Mouse (Mus musculus) kidney, adult 2 months (tissue): ENCODE measurements around the gene Frem2. TPM values are rescaled to one million over a fixed set of nuclear protein-coding genes. Genes with fewer than 3 reads are reported as not detected.

Experiments used
- DNase-seq: peaks from one replicate; pipeline ENCODE4 v3.0.0; 2021
- H3K27ac ChIP-seq: fragments of 200-500 bp; 2 replicates; pipeline ENCODE4 v1.5.1; 2012; ENCODE audit warnings: low read depth, low read length, control low read depth, inconsistent platforms; ENCODE audit not compliant: insufficient read depth
- H3K27me3 ChIP-seq: fragments of 200-500 bp; replicated peaks from 2 replicates; pipeline ENCODE4 v1.6.1; 2012; ENCODE audit warnings: mild to moderate bottlenecking, moderate library complexity, low read length, inconsistent platforms; ENCODE audit not compliant: control insufficient read depth, insufficient read depth
- H3K36me3 ChIP-seq: fragments of 200-500 bp; 2 replicates; pipeline ENCODE4 v1.6.1; 2012; ENCODE audit warnings: mild to moderate bottlenecking, moderate library complexity, low read length, inconsistent platforms; ENCODE audit not compliant: control insufficient read depth, insufficient read depth
- H3K4me1 ChIP-seq: fragments of 200-500 bp; 2 replicates; pipeline ENCODE4 v1.6.1; 2011; ENCODE audit warnings: low read length; ENCODE audit not compliant: control insufficient read depth, insufficient read depth
- H3K4me3 ChIP-seq: fragments of 200-500 bp; 2 replicates; pipeline ENCODE4 v1.5.1; 2011; ENCODE audit warnings: mild to moderate bottlenecking, low read depth, low read length, control low read depth; ENCODE audit not compliant: insufficient read depth
- CTCF ChIP-seq: fragments of 200-500 bp; conservative IDR thresholded peaks from 2 replicates; pipeline ENCODE4 v1.5.1; 2011; ENCODE audit warnings: low read depth, mild to moderate bottlenecking, control low read depth, low read length, moderate library complexity, mixed read lengths; ENCODE audit not compliant: insufficient read depth, insufficient read length
- POLR2A ChIP-seq: fragments of 200-500 bp; IDR thresholded peaks from one replicate; pipeline ENCODE4 v1.6.1; 2011; ENCODE audit warnings: low read depth, low read length, control low read depth
- WGBS: fragments of 180-500 bp; shearing (Covaris S2); methylation state at CpG from one replicate; pipeline ENCODE4 v1.1.7; 2018; 5-methylcytosine and 5-hydroxymethylcytosine counted together
- polyA plus RNA-seq: library from polyadenylated mRNA; depleted of rRNA; stranded (reverse); fragments of >200 nt; gene quantifications from 2 replicates; pipeline ENCODE4 v1.2.3, GENCODE M21; 2012

The Frem2 gene
- polyA plus RNA-seq, 1 experiment, result 4.3 TPM

- no peak for DNase-seq
- Histone ChIP-seq H3K4me3 (no peak overlapping the region), H3K4me1 (no peaks in the 10 kb centered on the region), H3K27ac (no peak overlapping the region), H3K36me3 (no peaks in the 10 kb centered on the region; the same call in 1 of the 2 replicates), H3K27me3 (no peaks in the 10 kb centered on the region)
- TF ChIP-seq POLR2A (no peak), CTCF (no peak)
- 73% methylated on average over 8 of the region's 8 CpGs for WGBS
Observed at GRCm38 (mm10) chr3:53483414-53484059, 173.6 kb downstream of the Frem2 start.

DNA sequence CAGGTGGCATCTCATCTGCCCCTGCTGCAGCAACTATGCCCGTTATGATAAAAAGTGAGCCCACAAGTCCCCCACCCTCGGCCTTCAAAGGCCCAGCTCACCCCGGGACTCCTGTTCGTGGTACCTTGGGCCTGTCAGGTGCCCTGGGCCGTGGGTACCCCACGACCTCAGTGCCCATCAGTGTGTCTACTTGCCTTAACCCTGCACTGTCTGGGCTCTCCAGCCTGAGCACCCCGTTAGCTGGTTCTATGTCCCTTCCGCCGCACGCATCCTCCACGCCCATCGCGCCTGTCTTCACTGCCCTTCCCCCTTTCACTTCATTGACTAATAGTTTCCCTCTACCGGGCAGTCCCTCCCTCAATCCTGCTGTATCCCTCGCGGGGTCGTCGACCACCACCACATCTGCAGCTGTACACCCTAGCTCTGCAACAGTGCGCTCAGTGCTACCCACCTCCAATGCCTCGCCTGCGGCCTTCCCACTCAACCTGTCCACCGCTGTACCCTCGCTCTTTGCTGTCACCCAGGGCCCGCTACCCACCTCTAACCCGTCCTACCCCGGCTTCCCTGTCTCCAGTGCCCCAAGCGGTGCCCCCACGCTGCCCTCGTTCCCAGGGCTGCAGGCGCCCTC lies 178.6 kb downstream of the Frem2 start:
- no peaks in the 10 kb centered on the region; the same call in 1 of the 2 replicates for H3K36me3 ChIP-seq
- H3K4me3 ChIP-seq, result no peak overlapping the region
- no peak for DNase-seq
- WGBS, result 96% methylated on average over 30 of the region's 30 CpGs
- peaks cover 5% of the 10 kb centered on the region for H3K4me1 ChIP-seq
- H3K27me3 ChIP-seq, result no peaks in the 10 kb centered on the region
- no peak overlapping the region for H3K27ac ChIP-seq
- TF ChIP-seq POLR2A (no peak), CTCF (no peak)

DNA sequence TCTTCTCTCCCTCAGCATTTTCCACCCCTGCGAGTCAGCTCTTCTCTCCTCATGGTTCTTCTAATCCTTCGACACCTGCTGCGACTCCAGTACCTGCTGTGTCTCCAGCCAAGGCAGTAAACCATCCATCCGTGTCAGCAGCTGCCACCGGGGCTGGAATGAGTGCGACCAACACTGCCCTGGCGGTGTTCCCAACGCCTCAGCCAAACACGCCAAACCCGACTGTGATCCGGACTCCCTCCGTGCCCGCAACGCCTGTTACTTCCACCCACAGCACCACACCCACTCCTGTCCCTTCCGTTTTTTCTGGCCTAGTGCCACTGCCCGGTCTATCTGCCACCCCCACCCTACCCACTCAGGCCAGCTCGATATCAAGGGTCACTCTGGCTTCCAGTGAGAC lies 179.7 kb downstream of the Frem2 start:
- Histone ChIP-seq H3K27ac (no peak overlapping the region), H3K27me3 (no peaks in the 10 kb centered on the region), H3K36me3 (no peaks in the 10 kb centered on the region; the same call in 1 of the 2 replicates), H3K4me3 (no peak overlapping the region), H3K4me1 (peaks cover 9% of the 10 kb centered on the region)
- DNase-seq, result peak; percentile 94
- TF ChIP-seq POLR2A (no peak), CTCF (no peak)
- WGBS, result 30% methylated on average over 17 of the region's 17 CpGs

DNA sequence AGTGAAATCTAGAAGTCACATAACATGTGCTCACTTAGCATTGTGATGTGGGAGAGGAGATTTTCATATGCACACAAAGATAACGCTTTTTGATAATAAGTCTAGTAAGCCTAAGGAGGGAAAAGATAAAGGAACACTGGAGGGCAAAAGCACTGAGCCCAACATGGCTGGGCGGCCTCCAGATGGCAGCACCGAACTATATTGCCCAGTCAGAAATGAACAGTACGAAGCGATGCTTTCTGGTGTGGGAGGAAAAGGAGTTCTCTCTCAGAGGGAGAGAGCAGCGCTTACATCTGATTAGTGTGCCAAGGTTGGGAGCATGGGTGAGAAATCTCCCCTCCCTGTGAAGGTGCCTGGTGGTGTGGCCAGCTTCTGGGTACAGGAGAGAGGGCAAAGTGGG lies 181.3 kb downstream of the Frem2 start:
- DNase-seq, result peak; percentile 62
- Histone ChIP-seq H3K4me3 (no peak overlapping the region), H3K4me1 (peaks cover 16% of the 10 kb centered on the region), H3K36me3 (no peaks in the 10 kb centered on the region; the same call in 1 of the 2 replicates), H3K27ac (no peak overlapping the region), H3K27me3 (no peaks in the 10 kb centered on the region)
- TF ChIP-seq POLR2A, result no peak
- peak; percentile 70 for TF ChIP-seq CTCF
- WGBS, result 47% methylated on average over 6 of the region's 6 CpGs

DNA sequence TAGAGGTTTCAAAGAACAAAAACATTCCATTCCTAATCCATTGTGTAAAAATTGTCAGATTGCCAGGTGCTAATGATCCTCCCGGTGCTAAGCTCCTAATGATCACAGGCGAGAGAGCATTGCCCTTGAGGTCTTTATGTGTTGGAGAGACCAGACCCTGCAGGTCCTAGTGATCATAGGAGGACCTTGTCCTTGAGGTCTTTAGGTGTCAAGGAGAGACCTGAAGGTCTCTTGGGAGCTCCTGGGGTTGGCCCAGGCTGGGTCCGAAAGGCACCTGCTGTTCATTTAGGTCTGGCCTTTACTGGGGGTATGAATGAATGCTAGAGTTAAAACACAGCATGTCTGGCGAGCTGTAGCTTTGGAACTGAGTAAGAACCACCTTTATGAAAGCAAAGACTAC lies 183.0 kb downstream of the Frem2 start:
- Histone ChIP-seq H3K36me3 (no peaks in the 10 kb centered on the region; the same call in 1 of the 2 replicates), H3K4me1 (peaks cover 21% of the 10 kb centered on the region), H3K4me3 (no peak overlapping the region), H3K27me3 (no peaks in the 10 kb centered on the region), H3K27ac (no peak overlapping the region)
- DNase-seq, result no peak
- TF ChIP-seq CTCF (no peak), POLR2A (no peak)
- 58% methylated on average over 4 of the region's 4 CpGs for WGBS

- H3K27ac ChIP-seq, result no peak overlapping the region
- no peak for TF ChIP-seq CTCF
- H3K4me3 ChIP-seq, result no peak overlapping the region
- WGBS, result 63% methylated on average over 5 of the region's 5 CpGs
- no peaks in the 10 kb centered on the region for H3K27me3 ChIP-seq
- peak; percentile 67 for DNase-seq
- no peaks in the 10 kb centered on the region; the same call in 1 of the 2 replicates for H3K36me3 ChIP-seq
- H3K4me1 ChIP-seq, result peaks cover 28% of the 10 kb centered on the region
Observed at GRCm38 (mm10) chr3:53472061-53472460, 185.1 kb downstream of the Frem2 start.

DNA sequence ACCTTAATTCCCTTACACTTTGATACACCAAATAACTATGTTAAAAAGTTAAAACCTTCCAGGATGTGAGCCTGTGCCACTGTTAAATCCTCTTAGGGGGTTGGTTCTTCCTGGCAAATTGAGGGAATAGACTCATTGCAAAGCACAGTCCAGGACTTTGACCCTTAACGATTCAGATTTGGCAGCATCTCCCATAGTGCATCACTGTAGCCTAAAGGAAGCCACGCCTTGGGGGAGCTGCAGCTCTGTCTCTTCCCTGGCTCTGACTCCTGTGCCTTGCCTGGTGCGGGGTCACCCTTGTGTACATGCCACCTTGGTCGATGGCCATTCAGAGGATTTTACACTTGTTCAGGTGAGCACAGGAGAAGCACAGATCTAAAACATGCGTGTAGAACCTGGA lies 187.5 kb downstream of the Frem2 start:
- H3K27me3 ChIP-seq, result no peaks in the 10 kb centered on the region
- peaks cover 34% of the 10 kb centered on the region for H3K4me1 ChIP-seq
- DNase-seq, result peak; percentile 72
- H3K4me3 ChIP-seq, result no peak overlapping the region
- TF ChIP-seq CTCF (no peak), POLR2A (no peak)
- no peak overlapping the region for H3K27ac ChIP-seq
- no peaks in the 10 kb centered on the region; the same call in 1 of the 2 replicates for H3K36me3 ChIP-seq
- WGBS, result 61% methylated on average over 5 of the region's 5 CpGs
